Mouse (Mus musculus) erythroblast, embryonic 14.5 days (primary cell): Measurements from ENCODE around the gene Dapp1.

ENCODE experiments used
- GATA1 ChIP-seq: IDR thresholded peaks from 2 replicates; pipeline ENCODE4 v1.6.1; 2012; ENCODE audit warnings: low read length, inconsistent platforms, mixed read lengths
- TAL1 ChIP-seq: IDR thresholded peaks from 3 replicates; pipeline ENCODE4 v1.6.1; 2012; ENCODE audit warnings: low read length, inconsistent platforms, mixed read lengths

GRCm38 (mm10) chr3:137989405-137989804 lies 8.1 kb upstream of the Dapp1 start:
- TF ChIP-seq TAL1: no peak
- no peak for TF ChIP-seq GATA1
